Mouse (Mus musculus): ENCODE results near the gene Rspo1.
A peak's percentile ranks its signal among the peaks of the same experiment; 100 is the strongest.

GRCm38 (mm10) chr4:124944961-124945360 lies 41.3 kb upstream of the Rspo1 start:
- no peak for TF ChIP-seq CHD2 (IDR thresholded peaks at IDR 0.05; ENCODE audit: low read length)
- TF ChIP-seq ZC3H11A (IDR thresholded peaks at IDR 0.05; ENCODE audit: low read depth, low read length) = no peak
- TF ChIP-seq CTCF (conservative IDR thresholded peaks at IDR 0.05 in 1 of 2, IDR thresholded peaks at IDR 0.05 in 1 of 2; ENCODE audit: low read depth in 2 of 2, low read length in 2 of 2) = peak in 1 of 2 experiments; percentile 57; a peak in 2 of 4 replicates

All from CH12.LX (cell line).